Mouse (Mus musculus) cerebellum, adult 9-11 months (tissue): Measurements from ENCODE around the gene Fam57b.

Source experiments
- DNase-seq: peaks from one replicate; pipeline ENCODE4 v3.0.0; 2022

The Fam57b gene

DNA sequence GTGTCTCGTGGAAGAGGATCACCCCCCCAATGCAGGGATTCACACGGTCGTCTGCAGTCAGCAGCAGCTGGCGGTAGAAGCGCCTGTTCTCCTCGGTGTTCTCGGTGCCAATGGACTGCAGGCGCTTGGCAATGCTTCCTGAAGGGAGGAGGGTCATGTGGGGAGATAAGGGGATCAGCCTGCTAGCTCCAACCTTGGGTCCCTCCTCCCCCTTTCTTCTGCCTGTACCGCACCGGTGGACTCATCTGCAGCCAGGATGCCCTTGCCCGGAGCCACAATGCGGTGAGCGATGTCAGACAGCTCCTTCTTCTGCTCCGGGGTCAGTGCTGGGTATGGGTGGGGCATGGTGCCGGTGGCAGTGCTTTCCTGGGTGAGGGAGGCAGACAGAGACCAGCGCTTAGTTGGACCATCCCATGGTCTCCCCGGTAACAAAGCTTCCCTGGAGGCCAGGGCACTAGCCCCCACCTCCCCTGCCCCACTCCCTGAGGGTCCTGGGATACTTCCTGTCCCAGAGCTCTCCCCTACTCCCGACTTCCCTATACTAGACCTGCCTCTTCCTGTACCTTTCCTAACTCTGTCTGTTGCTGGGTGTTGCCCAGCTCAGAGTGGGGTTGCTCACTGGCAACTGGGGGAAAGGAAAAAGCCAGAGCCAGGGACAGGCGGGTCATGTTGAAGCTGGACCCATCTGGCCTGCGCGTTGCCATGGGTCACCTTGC is at the start of gene Fam57b:
TSS of gene Fam57b (plus strand) at position 258 of the 716 bp plus-strand sequence.
- peak; percentile 84 for DNase-seq

DNA sequence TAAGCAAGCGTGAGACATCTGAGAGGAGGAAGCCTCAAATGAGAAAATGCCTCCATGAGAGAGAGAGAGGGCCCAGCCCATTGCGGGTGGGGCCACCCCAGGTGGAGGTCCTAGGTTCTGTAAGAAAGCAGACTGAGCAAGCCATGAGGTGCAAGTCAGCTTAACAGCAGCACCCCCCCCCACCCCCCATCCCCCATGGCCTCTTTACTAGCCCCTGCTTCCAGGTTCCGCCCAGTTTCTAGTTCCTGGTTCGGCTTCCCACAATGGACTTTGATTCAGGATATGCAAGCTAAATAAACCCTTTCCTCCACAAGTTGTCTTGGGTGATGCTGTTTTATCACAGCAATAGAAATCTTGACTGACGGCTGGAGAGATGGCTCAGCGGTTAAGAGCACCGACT is 48.6 kb upstream of the Fam57b start:
- DNase-seq, result no peak

DNA sequence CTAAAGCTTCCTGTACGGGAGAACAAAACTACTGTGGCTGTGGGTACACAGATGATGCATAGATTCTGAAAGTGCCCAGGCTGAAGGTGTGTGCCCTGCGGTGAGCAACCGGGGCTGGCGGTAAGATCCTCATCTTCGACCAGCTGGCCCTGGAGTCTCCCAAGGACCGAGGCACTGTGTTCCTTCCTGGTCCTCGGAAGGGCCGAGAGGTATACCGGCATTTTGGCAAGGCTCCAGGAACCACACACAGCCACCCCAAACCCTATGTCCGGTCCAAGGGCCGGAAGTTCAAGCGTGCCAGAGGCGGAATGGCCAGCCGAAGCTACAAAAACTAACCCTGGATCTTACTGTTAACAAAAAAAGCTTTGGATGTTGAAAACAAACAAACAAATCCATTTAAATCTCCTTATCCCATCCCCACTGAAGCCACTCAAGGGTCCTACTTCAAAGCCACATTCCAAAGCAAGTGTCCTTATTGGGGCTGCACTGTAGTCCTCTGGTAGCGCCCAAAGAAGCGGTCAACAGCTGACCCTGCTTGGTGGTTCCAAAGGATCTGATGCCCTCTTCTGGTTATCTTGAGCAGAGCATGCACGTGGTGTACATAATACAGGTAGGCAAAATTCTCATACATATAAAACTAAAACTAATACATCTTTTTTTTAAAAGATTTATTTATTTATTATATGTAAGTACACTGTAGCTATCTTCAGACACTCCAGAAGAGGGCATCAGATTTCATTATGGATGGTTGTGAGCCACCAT is 47.7 kb upstream of the Fam57b start:
- no peak for DNase-seq

DNA sequence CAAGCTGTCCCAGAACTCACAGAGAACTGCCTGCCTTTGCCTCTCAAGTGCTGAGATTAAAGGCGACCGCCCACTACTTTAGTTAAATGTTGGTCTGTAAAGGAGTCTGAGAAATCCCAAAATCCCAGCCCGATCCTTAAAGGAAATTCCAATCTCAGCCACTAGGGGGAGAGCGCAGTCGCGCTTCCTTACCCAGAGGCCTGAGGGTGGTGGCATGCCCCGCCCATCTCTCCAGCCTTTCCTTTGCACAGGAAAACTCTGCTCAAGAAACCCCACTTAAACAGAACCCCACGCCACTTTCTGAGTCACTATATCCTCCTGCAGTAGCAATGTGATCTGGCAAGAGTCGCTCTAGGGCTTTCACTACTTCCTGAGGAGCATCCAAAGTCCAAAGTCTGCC is 42.6 kb upstream of the Fam57b start:
- peak; percentile 82 for DNase-seq

DNA sequence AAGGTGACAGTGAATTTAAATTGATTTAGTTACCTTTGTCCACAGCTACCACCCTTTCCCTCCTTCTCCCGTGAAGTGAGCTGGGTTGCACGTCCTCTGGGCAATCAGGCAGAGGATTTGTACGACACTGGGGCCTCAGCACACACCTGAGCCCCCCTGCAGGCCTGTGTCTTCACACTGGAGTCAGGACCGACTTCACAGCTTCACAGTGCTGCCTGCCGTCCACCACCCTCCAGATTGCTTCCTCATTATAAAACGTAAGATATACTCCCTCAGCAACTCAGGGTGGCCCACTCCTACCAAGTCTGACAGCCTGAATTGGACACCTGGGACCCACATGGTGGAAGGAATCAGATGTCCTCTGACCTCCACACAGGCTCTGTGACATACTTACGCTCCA is 38.9 kb upstream of the Fam57b start:
- peak; percentile 55 for DNase-seq

DNA sequence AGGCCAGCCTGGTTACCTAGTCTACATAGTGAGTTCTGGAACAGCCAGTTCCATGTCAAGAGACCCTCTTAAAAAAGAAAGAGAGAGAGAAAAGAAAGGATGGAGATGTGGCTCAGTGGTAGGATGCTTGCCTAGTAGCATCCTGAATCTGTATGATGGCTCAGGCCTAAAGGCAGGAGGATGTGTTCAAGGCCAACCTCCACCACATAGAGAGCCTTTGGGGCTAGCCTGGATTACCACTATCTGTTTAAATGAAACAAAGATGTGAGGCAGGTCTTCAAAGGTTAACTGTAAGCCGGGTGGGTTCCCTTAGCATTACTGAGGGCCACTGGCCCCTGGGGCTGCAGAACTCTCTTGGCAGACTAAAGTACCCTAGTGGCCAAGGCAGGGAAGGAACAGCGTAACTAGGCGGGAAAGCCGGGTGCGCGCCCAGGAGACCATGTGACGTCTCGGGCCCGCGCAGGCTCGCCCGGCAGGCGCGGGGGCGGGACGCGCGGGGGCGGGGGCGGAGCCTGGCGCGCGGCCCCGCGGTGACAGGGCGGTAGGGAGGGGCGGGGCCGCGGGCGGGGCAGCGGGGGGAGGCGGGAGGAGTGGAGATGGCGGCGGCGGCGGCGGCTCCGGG is 38.3 kb upstream of the Fam57b start, which contains the start of gene Mapk3:
TSS of gene Mapk3 (plus strand) at position 552 of the 622 bp plus-strand sequence.
- peak; percentile 93 for DNase-seq

DNA sequence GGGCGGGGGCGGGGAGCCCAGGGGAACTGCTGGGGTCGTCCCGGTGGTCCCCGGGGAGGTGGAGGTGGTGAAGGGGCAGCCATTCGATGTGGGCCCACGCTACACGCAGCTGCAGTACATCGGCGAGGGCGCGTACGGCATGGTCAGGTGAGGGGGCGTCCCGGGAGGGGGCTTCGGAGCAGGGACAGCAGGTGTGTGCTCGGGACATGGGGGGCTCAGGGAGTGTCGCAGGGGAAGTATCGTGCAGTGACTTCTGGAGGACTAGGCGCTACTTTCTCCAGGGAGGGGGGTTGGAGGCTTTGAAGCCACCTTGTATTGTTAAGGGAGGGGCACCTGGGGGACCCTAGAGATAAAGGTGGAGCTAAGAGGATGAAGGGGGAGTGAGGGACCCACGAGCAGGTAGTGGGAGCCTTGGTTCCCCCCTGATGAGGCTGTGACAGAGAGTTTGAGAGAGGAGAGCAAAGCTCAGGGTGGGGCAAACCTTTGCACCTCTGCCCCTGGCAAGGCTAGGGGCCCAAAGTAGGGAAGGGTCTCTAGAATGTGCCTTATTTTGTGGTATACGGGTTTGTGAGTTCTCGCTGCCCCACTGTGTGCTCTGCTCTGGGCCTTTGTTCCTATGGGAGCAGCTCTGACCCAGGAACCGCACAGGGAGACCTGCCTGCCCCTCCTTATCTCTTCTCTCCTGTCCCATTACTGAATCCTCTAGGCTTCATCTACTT is 37.6 kb upstream of the Fam57b start:
- peak; percentile 85 for DNase-seq

DNA sequence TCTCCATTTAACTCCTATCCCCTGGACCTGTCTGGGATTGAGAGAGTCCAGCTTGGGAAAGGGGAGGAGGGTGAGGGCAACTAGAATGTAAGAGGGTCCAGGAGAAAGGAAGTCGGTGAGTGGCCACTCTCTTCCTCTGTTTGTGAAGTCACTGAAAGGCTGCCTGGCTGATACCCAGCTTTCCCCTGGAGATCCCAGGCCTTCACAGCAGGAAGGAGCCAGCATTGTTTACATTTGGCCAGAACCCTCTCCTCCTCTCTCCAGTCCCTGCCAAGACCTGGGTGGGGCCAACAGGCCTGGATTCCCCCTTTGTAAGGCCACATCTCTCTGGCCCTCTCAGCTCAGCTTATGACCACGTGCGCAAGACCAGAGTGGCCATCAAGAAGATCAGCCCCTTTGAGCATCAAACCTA is 37.1 kb upstream of the Fam57b start:
- DNase-seq, result peak; percentile 85

DNA sequence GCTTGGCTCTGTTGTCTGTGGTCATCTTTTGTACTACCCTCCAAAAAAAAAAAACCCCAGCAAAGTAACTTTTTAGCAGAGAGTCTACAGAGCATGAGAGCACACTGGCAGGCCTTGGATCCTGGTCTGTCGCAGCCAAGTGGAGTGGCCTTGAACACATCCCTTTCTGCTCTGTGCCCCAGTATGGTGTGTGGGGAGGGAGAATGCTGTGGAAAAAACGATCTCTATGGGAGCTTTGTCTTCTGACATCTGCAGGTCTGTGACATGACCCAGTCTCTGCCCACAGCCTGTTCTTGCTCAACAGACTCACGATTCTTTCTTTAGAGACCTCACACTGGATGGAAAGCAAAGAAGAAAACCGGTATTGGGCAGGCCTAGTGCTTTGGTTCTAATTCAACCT is 36.5 kb upstream of the Fam57b start:
- DNase-seq, result no peak

DNA sequence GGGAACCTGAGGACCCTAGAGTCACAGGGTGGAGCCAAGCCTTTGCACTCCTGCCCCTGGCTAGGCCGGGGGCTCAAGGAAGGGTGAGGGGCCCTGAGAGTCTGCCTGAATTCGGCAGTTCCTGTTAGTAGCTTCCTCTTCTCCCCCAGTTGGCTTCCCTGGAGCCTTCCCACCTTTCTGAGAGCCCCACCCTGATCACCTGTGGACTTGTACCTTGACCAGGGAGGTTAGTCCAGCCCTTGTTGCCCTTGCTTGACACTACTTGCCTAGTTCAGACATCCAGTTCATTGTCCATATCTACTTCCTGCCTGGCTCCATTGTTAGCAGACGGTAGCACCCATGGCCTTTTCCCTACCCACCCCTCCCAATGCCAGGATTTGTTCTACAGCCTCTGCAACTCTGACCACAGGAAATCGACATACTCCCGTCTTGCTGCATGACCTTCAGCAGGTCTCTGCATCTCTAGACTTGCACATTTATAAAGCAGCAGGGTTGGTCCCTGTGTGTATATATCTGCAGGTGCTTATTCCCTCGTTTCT is 35.9 kb upstream of the Fam57b start:
- no peak for DNase-seq

DNA sequence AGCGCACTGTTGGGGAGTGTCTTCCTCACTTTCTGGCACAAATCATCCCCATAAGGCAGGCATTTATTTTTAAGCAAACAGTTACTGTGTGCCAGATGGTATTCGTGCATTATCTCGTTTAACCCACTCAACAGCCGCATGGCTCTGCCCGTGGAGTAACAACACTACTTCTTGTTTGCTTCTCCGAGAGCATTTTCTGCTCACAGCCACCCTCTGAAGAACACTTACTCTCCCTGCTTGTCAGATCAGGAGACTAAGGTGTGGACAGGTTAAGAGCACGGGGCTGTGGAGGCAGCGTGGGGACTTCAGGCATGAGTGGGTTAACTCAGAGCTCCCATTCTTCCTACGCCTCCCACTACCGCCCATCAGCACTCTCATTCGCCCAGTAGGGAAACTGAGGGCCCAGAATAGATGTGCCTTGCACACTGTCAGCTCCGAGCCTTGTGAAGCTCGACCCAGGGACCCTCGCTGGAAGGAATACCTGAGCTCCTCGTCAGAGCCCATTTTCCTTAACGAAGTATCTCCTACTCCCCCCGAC is 34.9 kb upstream of the Fam57b start:
- DNase-seq, result no peak

DNA sequence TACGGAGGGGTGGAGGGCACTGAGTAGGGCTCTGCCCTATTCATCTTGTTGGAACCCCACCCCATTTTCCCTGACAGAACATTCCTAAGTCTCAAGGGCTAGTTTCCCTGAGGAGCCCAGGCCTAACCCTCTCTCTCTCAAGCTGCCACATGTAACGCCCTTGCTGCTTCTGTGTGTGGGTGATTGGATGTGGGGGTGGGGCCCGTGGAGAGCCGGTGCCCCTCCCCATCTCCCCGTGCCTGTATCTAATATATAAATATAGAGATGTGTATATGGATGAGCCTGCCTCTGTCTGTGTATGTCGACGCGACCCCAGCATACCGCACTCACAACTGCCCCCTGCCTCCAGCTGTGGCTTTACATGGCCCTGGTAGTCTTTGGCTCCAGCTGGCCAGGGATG is 31.9 kb upstream of the Fam57b start:
- peak; percentile 24 for DNase-seq

DNA sequence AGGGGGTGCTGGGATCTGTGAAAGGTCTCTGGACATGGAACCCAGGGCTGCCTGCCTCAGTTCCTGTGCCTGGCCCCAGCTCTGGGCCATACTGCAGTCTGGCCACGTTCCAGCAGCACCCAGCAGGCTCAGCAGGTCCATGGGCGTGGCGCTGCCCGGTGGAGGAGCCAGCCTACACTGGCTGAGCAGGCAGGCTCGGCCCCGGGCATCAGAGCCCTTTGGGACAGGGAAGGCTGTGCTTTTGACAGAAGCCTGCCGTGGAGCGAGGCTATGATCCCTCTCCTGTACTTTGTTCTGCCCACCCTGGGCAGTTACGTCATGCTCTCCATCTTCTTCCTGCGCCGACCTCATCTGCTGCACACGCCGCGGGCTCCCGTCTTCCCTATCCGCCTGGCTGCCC is 31.3 kb upstream of the Fam57b start, which contains the start of gene Gdpd3:
TSS of gene Gdpd3 (plus strand) at position 134 of the 400 bp plus-strand sequence.
- DNase-seq, result peak; percentile 39

DNA sequence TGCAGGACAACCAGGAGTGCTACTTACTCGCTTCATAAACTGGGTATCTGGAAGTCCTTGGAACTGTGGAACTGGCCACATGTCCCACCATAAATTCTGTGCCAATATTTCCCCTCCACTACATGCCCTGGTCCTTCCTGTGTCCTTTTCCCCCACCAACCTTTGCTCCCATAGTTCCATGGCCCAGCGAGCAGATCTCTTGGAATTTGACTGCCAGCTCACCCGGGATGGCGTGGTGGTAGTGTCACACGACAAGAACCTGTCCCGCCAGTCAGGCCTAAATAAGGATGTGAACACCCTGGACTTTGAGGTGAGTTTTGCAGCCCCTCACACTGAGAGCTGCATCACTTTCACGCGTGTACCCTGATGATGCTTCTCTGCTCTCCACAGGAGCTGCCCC is 30.5 kb upstream of the Fam57b start:
- DNase-seq, result peak; percentile 12

DNA sequence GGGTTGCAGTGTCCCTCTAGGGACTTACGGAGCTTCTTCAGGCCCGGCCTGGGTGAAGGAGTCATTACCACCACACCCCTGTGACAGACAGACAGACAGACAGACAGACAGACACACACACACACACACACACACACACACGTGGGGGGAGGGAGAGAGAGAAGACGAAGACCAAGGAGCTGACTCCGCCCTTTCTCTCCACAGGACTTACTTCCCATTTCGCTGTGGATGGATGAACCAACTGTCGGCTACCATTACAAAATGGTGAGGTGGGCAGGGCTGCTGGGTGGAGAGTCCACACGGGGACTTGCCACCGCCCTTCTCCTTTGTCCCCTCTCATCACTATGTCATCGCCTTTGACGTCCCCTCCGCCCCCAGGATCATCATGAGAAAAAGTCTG is 26.7 kb upstream of the Fam57b start:
- peak; percentile 23 for DNase-seq

DNA sequence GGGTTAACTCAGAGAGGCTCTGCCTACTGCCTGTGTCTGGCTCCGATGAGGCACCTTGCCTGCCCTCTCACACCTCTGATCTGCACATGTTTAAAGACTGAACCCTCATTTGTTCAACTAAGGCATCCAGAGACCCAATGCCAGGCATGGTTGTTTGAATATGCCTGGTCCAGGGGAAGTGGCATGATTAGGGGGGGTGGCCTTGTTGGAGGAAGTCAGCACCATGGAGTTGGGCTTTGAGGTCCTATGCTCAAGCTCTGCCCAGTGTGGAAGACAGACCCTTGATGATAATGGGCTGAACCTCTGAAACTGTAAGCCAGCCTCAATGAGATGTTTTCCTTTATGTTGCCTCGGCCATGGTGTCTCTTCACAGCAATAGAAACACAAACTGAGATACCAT is 24.1 kb upstream of the Fam57b start:
- peak; percentile 24 for DNase-seq

DNA sequence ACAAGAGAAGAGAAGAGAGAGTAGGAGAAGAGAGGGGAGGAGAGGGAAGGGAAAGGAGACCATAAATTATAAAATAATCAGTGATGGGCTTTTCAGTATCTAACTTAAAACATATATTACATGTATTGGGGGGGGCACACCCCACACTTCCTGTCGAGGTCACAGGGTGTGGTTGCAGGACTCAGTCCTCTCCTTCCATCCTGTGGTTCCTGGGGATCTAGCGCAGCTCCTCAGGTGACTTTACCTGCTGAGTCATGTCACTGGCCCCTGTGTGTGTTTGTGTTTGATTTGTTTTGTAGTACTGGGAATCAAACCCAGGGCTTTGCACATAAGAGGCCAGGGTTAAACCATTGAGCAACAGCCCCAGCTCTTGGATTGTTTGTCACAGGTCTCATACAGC is 23.0 kb upstream of the Fam57b start:
- no peak for DNase-seq

DNA sequence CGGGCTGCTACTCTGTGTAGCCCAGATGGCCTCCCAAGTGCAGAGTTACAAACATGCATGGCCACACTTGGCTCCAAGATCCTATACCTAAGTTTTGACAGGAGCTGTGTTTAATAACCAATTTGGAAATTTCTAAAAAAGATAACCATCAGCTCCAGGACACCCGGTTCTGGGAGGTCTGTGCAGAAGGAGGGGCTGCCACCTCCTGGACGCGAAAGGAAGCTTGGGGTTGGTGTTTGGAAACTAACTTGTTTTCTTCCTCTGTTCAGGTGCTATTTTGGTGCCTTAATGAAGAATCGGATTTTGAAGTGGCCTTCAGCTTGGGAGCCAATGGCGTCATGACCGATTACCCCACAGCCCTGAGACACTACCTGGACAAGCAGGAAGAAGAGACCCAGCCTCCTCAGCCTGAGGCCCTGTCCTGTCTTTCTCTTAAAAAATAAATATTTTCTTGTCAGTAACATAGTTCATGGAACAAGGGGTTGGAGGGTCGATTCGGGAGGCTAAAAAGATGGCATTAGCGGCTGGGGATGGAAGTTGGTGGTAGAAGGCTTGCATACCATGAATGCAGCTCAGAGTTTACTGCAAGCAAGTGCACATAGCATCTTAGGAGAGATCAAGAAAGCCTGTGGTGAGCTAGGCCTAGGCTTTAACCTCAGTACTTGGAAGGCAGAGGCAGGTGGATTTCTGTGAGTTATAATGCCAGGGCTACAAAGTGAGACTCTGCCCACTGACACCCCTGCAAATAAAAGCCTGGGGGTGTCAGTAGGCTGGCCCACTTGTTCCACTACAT is 22.1 kb upstream of the Fam57b start:
- no peak for DNase-seq

DNA sequence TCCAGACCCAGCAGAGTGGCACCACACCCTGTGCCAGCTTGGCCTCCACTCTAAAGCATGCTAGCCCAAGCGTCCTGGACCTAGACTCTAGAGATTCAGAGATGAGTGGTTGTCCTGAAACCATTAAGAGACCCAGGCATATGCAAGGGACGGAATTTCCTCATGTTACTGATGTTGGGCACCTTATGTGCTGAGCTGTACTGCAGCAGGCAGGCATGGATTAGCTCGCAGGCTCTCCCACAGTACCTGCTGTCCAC is 21.6 kb upstream of the Fam57b start:
- DNase-seq, result peak; percentile 53

DNA sequence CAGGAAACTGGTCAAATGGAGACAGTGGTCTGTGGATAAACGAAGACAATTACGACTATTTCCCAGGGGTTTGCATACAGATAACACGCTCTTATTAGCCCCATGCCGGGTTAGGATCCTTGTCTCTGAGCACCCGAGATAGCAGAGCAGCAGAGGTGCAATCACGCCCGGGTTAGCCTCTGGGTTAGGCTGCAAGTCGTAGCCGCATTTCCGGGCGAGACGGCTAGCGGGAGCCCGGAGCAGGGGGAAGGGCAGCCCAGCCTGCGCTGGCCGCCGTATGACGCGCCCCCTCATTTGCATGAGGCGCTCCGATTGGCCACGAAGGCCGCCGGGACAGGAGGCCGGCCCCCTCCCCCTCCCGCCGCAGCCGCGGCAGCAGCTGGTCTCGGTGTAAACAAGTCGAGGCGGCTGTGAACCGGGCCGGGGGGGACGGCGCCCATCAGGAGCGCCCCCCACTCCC is 20.8 kb upstream of the Fam57b start, which contains the start of gene Ypel3:
TSS of gene Ypel3 (plus strand) at position 358 of the 460 bp plus-strand sequence.
- DNase-seq, result peak; percentile 98

DNA sequence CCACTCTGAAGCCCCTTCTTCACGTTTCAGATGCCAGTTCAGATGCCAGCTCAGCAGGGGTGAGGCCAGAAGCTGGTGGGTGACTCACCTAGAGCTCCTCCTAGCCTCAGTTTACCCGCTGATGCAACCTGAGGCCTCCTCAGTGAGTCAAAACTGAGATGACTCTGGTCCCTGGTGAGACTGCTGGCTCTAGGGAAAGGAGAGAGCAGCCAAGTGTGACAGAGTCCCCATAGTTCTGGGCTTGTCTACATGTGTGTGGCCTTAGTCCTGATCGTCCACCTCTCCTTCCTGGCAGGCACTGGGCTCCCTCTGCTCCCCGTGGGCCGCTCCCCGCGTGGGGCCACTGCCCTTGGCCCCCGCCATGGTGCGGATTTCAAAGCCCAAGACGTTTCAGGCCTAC is 20.0 kb upstream of the Fam57b start:
- peak; percentile 78 for DNase-seq

DNA sequence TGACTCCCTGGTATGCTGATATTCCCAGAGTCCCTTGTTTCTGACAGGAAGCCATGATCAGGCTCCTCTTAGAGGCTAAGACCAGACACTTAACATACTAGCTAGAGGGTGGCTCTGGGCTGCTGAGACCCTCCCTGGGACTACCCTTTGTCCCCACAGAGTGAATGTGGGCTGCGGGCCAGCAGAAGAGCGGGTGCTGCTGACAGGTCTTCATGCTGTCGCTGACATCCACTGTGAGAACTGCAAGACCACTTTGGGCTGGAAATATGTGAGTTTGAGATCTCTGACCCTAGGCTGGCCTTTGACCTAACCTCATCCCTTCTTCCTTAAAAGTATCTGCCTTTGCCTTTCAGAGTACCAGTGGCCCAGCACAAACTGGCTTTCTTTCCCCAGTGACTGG is 19.3 kb upstream of the Fam57b start:
- peak; percentile 69 for DNase-seq
